Mouse (Mus musculus): Measurements from ENCODE around the gene 1700034J05Rik.

Gene 1700034J05Rik

GRCm38 (mm10) chr6:146917396-146917795, 36.8 kb downstream of the 1700034J05Rik start:
- DNase-seq = no peak

- no peak for DNase-seq
Measured at GRCm38 (mm10) chr6:146915808-146916207, 38.4 kb downstream of the 1700034J05Rik start.

GRCm38 (mm10) chr6:146913489-146914198, 40.6 kb downstream of the 1700034J05Rik start:
- DNase-seq = no peak

- DNase-seq = no peak
Measured at GRCm38 (mm10) chr6:146912835-146913488, 41.3 kb downstream of the 1700034J05Rik start.

GRCm38 (mm10) chr6:146910801-146911200, 43.4 kb downstream of the 1700034J05Rik start:
- no peak for DNase-seq

- no peak for DNase-seq
Measured at GRCm38 (mm10) chr6:146909725-146910489, 44.3 kb downstream of the 1700034J05Rik start.

GRCm38 (mm10) chr6:146908801-146909200, 45.4 kb downstream of the 1700034J05Rik start:
- no peak for DNase-seq

GRCm38 (mm10) chr6:146907795-146908190, 46.4 kb downstream of the 1700034J05Rik start:
- no peak for DNase-seq

- DNase-seq = no peak
Measured at GRCm38 (mm10) chr6:146907061-146907794, 47.0 kb downstream of the 1700034J05Rik start.

GRCm38 (mm10) chr6:146906000-146906786, 48.0 kb downstream of the 1700034J05Rik start:
- no peak for DNase-seq

GRCm38 (mm10) chr6:146904707-146905106, 49.5 kb downstream of the 1700034J05Rik start:
- no peak for DNase-seq

- DNase-seq = no peak
Measured at GRCm38 (mm10) chr6:146903632-146904031, 50.6 kb downstream of the 1700034J05Rik start.

- no peak for DNase-seq
Measured at GRCm38 (mm10) chr6:146901929-146902328, 52.3 kb downstream of the 1700034J05Rik start.

Measured in lung, postnatal 14 days (tissue).